Mouse (Mus musculus) WW6 (cell line): ENCODE data around the gene Hectd2.

Experiments used
- DNase-seq: peaks from one replicate; pipeline ENCODE4 v3.0.0-alpha.2; 2013; ENCODE audit warnings: low read depth, low spot score

Hectd2 gene

DNA sequence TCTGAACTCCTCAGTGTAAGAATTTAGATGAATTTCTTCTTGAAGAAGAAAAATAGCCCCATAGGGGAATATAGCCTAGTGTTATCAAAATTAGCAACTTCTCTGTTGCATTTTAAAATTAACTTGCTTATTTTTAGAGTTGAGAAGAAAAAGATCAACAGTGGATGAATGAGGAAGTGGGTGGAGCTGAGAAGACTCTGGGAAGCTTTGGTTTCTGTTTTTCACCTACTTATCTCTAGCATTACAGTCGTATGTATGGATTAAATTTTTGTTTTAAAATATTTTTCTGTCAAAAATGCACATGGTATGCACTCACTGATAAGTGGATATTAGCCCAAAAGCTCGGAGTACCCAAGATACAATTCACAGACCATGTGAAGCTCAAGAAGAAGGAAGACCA is 6.7 kb downstream of the Hectd2 start:
- no peak for DNase-seq

DNA sequence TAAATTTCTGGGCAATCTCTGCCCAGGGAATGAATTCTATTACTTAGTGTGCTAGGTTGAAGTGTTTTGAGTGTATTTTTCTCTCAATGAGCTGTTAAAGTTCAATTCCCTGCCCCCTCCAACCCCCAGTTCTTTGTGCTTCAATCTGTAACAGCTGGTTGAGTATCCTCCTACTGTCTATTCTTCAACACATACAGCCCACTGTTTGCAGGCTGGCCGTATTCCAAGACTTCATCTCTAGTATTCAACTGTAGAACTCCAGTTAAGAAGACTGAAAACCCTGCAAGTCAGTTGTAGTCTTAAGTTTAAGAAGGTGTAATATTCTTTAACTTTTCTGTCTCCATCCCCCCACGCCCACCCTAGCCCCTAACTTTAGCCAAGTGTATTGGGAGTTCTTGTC is 10.0 kb downstream of the Hectd2 start:
- no peak for DNase-seq

DNA sequence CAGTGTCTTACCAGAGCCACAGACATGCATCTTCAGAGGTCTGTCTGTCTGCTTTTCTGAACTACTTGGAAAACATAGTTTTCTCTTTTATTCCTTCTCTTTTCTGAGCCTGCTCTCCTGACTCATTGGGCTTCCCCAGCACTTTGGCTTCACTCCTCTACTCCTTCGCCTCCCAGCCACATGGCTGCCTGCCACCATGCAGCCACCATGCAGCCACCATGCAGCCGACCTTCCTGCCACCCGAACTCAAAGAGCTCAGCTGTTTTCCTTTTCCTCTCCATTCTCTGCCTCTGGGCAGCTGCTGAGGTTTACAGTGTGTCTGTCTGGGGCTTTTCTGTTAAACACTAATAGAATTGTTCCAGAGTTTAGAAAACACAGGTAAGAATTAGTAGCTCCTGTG is 19.5 kb downstream of the Hectd2 start:
- DNase-seq, result no peak

DNA sequence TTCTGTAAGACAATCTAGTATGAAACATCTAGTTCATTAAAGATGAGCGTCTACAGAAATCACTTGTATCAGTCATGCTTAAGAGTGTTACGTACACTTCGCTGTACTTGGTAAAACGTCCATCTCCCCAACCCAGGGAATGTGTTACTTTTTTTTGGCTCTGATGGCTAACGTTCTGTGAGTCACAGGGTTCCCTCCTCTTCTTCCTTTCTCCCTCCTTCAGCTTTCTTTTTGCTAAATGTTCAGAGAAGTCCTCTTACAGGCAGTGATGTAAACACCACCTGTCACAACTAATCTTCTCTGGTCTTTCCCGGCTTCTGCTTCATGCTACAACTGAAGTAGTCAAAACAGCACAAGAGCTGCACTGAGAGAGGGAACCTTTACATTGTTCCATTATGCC is 20.7 kb downstream of the Hectd2 start:
- no peak for DNase-seq

DNA sequence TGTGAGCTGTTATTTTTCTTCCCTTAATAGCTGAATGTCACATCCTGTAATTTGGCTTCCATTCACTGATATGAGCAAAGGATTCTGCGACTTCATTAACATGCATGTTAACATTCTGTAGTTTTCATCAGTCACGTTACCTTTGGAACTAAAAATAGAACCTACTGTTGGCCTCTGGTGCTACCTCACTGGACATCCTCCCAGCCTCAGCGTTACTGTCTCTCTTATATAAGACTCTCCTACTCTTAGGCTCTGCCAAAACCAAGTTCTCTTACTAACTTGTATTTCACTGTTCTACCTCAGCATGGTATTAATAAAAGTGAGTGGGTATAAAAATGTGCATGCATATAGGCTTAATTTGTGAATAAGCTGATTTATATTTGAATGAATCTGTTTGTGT is 26.4 kb downstream of the Hectd2 start:
- DNase-seq, result no peak

DNA sequence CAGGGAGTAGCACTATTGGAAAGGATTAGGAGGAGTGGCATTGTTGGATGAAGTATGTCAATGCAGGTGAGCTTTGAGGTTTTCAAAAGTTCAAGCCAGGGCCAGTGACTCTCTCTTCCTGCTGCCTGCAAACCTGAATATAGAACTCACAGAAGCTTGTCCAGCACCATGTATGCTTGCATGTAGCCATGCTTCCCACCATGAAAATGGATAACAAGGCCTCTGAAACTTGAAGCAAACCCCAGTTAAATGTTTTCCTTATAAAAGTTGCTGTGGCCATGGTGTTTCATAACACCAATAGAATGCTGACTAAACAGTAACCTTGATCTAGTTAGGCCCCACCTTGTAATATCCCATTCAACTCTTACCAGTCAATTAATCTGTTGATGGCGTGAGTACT is 27.7 kb downstream of the Hectd2 start:
- DNase-seq, result no peak

DNA sequence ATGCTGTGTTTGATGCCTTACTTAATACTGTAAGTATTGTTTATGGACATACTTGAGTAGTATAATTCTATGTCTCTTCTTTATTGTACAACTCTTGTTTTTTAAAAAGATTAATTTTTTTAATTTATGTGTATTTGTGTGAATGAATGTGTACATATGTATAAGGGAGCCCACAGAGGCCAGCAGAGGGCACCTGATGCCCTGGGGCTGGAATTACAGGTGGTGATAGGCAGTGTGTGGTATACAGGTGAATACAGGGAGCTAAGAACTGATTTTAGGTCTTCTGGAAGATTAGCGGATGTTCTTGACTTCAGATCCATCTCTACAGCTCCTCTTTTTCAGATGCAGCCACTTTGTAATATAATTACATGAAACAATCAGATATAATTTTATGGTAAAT is 31.1 kb downstream of the Hectd2 start:
- DNase-seq, result no peak

DNA sequence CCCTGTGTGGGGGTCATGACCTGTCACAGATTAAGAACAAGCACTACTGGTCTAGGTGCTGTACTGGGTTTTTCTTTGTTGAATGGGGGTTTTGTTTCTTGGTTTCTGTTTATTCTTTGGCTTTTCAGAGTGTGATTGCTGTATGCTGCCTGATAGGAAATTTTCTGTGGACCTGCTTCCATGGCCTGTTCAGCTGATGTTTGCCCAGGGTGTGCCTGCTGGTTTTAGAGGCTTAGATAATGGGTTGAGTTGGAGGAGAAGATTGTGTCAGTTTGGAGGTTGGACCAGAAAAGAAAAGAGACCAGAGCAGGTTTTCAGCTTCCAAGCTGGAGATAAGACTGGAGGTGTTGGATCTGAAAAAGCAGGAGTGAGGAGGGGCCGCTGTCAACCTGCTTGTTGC is 40.0 kb downstream of the Hectd2 start:
- no peak for DNase-seq

DNA sequence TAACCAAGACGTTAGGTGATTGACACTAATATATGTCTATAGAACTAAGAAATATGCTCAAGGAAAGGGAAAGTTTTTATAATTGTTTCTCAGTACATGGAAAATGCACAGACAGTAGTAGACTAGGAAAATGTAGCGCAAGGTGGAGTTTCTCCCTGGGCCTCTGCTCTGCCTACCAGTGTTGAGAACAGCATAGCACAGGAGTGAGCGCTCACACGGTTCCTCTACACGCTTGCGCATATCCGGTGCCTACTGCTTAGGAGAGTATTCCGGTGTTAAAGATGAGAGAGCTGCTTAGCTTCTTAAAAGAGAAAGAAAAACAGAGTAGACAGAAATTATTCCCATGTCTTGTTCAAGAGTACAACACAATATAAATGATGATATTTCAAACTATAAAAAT is 47.4 kb downstream of the Hectd2 start:
- DNase-seq, result no peak

DNA sequence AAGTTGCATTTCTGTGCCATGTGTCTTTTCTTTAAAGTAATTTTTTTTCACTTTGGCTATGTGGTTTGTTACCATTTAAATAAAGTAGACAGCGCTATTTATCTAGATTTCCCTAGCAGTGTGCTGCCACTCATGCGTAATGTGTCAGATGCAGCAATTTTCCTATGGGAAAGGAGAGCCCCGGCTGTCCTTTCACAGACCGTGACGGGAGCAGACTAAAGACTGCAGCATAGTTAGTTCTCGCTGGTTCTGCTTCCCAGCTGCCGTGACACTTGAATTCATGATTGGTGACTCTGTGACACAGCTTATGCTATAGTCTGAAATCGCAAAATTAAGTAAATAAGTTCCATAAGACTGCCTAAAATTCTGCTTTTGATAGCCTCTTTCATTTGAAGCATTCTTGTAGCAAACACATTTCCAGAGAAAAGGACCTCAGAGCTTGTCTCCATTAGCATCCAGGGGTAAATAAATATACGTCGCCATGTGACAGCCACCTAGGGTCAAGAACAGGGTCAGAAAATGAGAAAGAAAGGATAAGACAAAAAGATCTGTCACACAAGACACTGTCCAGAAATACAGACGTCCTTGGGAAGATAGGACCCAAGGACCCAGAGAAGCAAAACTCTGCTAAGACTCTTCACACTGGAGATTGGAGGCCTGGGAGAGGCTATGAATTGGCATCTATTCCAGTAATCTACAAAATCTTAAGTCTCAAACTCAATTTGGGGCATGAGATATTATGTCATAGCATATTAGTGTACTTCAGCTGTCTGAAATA is 48.3 kb downstream of the Hectd2 start:
- DNase-seq, result no peak

DNA sequence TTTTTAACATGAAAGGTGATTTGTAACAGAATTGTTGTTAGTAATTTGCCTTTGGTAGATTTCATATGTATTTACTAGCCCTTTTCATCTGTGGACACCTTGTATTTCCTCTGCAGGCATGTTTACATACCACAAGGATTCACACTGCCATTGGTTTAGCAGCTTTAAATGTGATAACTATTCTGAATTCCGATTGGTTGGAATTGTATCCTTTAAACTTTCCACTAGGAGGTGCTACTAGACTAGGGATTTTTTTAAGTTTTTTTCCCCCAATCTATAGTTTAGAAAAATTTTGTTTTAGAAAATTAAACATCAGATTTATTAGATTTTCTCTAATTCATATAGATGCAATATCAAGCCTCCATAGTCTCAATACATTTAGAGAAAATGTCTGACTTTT is 51.8 kb downstream of the Hectd2 start:
- no peak for DNase-seq

DNA sequence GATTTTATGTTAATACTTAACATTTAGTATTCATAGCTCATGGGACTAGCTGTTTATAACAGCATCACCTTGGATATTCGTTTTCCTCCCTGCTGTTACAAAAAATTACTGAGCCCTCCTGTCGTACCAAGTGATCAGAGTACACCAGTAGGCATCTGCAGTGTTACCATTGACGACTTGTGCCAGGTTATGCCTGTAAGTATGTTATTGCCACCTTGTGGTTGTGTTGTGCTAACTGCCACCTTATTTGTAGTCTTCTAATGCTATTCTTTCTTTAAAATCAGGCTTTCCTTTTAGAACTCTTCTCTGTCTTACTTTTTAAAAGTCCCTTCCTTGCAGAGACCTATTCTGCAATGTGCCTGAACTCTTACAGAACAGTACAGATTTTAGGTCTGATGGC is 54.8 kb downstream of the Hectd2 start:
- no peak for DNase-seq

DNA sequence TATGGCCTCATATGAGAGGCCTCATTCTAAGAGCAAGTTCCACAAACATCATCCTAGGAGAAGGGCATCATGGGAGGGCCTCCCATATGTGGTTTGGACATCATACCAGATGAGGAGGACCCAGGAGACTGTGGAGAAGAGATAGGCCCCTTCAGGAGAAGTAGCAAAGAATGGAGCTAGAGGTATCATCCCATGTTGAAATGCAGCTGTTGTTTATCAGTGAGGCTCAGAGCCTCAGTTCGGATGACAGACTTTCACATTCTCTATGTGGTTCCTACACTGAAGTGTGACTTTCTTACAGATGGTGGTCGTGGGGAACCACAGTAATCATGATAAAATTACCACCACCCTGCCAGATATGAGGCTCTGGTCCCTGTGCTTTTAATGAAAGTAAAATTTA is 55.9 kb downstream of the Hectd2 start:
- no peak for DNase-seq

DNA sequence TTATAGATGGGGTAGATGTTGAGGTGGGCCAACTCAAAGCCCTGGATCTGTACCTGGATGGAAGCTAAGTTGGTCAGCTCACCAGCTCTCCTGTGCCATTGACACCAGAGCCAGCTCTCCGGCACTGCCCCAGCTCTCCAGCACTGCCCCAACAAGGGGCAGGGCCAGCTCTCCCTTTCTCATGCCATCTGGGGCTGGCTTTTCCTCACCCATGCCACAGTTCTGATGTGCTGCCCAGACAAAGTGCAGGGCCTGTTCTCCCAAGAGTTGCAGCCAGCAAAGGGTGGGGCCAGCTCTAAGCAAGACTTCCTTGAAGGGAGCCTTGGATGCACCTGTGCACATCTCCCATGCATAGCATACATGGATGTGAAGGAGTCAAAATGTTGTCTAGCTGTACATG is 71.5 kb downstream of the Hectd2 start:
- no peak for DNase-seq

DNA sequence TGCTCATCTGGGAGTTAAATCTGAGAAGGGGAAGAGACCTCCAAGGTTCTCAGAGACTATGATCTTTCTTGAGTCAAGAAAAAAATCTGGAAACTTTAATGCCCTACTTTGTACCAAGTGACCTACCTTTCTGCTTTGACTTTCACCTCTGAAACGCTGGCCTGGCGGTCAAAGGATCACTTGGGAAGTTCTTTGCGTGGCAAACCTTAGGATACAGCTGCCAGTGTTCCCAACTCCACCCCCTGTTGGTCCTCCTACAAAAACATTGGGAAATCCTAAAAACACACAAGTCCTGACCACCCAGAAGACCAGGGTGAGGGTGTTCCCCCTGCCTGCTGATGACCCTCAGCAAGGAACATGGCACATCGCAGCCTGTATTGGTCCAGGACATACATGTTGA is 72.4 kb downstream of the Hectd2 start:
- DNase-seq, result no peak

DNA sequence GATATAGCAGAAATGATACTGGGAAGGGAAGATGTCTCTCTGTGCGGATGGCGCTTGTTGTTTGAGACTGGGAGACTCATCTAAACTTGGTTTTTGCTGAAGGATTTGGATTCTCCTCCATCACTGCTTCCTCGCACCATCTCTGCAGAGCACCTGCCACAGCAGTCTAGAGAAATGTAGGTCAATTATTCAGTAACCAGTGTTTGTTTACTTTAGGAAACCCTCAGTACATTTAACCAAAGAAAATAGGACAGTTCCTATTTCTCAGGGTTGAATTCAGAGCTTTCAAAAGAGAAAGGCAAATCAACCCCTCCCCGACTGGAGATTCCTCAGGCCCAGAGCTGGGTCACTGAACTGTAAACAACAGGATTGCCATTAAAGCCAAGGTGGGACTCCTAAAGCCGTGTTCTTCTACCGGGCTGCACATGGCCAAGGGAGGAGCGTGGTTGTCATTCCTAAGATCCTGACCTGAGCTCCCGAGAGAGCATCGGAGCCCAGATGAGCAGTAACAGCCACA is 75.0 kb downstream of the Hectd2 start:
- no peak for DNase-seq

DNA sequence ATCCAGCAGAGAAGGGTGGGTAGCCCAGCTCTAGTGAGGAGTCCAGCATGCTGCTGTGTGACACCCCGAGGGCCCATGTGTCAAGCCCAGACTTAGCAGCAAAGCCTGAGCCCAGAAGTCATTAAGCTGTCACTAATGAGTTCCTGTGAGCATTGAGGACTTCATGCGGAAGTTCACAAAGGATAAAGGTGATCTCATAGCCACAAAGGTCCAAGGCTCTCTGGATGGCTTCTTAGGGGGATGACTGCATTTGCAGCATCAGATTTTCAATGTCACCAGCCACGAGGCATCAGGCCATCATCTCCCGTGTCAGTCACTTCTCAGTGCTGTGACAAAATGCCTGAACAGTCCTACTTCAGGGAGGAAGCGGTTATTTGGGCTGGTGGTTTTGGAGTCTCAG is 75.9 kb downstream of the Hectd2 start:
- DNase-seq, result no peak

DNA sequence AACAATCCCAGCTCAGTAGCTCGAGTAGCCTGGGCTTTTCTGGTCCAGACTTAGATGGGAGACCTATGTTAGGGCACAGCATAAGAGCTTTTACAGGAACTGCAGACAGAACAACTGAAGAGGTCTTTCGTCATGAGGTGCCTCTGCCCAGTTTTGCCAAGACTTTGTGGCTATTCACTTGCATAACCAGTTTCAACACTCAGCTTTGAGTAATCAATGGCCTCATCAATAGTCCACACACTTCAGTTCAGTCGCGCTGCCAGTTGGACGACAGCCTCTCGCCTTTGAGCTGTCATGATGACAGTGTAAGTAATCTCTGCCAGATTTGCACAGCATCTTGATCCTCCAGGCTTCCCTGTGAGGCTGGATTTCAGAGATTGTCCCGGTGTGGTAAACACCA is 80.3 kb downstream of the Hectd2 start:
- DNase-seq, result no peak

DNA sequence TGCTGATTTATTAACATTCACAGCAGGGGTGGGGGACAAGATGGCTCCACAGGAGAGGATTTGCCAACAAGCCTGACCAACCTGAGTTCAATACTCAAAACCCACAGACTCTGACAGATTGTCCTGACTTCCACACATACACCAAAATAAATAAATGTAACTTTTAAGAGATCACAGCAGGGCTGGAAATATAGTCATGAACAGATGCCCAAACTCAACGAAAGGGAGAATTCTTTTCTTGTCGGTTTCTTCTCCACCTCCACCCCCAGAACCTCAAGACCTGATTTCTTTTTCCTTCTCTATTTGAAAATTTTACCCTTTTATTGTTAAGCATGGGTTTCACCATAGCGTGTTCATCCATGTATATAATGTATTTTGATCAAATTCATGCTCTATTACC is 82.8 kb downstream of the Hectd2 start:
- DNase-seq, result no peak

DNA sequence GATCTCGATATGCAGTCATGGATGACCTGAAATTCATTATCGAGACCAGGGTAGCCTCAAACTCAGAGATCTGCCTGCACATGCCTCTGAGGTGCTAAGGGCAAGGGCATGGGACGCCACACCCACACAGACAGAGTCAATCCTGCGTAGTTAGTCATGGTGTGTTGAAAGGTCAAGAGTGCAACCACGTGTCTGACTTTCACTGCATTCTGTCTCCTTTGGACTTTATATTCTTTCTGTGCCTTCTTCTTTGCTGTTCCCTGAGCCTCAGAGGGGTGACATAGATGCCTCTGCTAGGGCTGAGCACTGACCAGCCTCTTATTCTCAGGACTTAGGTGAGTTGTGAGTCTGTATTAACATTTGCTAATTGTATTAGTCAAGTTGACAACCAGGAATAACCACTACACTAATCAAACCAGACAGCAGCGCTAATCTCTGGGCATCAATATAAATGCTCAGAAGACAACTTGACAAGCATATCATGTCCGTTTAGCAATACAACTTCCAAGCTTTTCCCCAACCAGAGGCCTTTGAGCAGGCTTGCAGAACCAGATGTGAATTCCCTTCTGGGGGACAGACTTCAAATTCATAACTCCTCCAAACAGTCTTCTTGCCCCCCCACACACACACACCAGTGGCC is 83.6 kb downstream of the Hectd2 start:
- no peak for DNase-seq

DNA sequence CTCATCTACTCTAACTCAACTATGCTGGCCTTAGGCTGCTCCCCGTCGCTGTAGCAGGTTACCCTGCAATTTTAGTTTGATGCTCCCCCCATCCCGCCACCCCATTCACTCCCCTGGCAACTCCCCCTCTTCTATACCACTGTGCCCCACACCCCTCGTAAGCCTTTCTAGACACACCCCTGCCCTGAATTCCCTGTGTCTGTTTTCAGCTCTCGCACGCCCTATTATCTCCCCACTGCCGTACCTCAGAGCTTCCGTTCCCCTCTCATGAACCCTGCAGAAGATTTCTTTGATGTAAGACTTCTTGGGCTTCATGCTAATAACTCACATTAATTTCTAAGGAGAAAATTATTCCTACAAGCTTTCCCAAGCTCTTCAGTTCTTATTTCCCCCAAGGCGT is 84.6 kb downstream of the Hectd2 start:
- DNase-seq, result no peak

DNA sequence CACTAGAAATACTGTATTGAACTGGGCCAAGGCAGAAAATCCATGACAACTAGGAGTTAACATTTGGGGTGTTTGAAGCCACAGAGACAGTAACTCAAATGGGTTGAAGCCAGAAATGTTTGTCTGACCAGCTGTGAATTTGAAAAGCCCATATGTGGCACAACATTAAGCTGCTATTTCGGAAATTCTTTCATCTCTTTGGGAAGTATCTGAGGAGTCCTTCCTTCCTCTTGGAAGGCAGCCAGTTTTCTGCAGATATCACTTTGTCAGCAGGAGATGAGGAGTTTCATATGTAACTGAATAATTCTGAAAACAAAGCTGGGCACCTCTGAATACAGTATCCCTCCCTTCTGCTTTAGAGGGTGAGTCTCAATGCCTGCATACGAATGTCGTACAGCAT is 86.7 kb downstream of the Hectd2 start:
- no peak for DNase-seq

DNA sequence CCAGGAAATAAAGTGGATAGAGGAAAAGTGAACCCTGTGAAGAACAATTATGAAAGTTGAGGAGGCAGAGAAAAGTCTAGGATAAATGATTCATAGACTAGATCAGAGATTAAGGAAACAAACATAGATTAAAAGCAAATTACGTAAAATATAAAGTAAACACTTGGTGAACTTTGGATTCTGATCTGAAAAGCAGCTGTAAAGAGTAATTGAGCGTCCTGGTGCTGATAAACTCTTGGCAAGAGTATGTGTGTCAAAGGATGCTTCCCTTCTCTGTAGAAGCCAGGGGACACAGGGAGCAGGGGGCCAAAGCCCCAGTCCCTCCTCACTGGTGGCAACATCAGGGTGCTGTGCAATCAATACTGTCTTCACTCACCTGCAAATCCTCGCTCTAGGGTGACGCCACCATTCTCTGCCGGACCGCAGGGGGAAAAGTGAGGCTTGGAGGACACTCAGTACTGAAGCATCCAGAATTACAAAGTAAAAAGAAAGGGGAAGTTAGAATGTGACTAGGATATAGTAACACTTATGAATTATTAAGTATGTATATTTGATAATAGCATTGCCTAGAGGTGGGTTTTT is 91.0 kb downstream of the Hectd2 start:
- DNase-seq, result no peak
